Mouse (Mus musculus): ENCODE measurements around the gene Gclm.

Gene Gclm

DNA sequence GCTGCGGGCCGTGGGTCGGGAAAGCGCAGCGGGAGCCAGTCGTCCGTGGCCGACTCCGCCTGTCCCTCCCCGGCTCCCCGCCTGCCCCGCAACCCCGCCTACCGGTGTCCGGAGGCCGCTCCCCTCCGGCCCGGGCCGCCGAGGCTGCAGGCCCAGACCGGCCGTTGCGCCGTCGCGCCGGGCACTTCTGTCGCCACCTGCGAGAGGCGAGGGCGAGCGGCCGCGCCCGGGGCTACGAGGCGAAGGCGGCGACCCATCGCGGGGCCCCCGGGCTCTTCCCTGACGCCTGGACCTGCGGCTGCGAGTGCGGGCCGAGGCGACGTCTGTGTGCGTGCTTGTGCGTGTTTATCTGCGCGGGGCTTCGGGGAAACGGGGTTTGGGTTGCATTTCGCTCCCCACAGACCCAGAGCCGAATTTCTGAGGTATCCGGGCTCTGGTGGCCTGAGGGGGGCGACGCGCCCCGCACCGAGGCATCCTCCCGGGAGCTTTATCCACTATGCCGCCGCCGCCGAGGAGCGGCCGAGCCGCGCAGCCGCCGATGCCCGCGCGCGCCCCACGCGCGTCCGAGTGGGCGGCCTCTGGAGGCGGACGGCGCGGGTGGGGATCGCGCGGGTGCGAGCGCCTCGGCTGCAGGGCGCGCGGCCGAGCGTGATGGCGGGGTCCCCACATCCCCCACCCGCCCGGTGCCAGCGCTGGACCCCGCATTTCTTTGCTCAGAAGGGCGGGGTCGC lies 48.0 kb downstream of the Gclm start:
- peak in 1 of 2 experiments; percentile 84 for DNase-seq

DNA sequence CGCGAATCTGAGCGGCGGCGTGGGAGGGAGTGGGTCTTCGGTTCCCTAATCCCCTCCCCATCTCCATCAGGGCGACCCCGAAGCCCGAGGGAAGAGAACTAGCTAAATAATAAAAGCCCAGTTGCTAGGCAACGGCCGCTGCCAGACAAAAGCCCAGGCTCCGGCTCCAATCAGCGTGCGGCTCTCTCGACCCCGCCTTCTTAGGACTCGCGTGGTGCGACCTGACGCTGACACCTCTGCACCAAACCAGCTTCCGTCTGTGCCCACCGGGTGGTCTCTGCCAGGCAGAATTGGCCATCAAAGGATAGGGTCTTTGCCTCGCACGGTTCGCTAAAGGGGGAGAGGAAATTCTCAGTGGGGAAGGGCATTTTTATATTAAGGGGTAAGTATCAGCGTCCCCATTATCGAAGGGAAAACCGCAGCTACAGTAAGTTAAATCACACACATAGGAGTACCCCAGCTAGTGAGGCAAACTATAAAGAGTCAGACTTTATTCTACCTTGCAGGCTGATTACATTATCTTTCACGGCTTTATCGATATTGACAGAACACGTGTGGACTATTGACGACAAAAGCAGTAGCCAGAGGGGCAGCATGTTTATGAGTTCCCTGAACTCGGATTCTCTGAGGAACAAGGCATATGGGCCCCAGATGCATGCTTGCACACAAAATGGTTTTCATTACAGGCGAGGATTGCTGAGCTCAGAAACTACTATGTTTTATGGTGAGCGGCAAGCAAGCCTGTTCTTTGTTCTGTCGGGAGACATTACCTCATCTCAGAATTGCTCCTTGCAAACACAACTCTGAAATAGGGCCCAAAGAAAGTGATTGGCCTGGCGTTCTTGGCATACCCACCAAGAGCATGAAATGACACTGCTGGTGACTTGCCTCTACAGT lies 48.8 kb downstream of the Gclm start, which contains the start of gene Bcar3:
Gene Bcar3 (plus strand): TSS at position 183 of the 897 bp plus-strand sequence.
- peak; percentile 89 to 92 for DNase-seq

DNA sequence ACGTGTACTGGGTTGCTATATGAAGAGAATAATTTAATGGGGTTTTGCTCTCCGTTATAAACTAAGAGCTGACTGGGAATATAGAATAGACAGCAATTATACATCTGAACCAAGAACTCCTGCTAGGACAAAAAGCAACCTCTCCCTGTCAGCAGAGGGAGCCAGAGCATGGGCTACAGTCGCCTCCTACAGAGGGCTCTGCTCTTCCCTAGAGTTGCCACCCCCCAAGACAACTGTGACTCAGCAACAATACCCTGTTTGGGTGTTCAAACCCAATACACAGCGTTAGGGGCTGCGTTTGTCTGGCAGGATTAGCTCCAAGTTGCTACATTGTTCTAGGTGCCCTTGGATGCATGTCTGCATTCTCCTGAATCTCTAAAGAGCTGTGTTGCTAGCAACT lies 50.2 kb downstream of the Gclm start:
- peak; percentile 34 to 49 for DNase-seq

DNA sequence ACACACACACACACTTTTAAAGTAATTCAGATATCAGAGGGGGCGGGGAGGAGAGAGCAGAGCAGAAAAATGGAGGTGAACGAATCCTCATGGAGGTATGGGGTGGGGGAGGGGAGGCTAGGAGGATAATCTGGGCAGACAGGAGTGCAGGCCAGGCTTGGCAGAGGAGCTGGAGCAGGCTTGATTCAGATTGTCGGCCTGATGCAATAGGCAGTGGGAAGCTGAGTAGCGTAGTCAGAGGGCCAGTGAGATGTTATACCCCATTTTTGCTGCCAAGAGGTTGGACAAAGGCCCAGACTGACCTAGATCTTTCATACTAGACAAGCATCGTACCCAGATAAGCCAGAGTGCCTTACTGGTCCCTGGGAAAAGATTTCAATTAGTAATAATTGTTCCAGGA lies 51.6 kb downstream of the Gclm start:
- DNase-seq: no peak

DNA sequence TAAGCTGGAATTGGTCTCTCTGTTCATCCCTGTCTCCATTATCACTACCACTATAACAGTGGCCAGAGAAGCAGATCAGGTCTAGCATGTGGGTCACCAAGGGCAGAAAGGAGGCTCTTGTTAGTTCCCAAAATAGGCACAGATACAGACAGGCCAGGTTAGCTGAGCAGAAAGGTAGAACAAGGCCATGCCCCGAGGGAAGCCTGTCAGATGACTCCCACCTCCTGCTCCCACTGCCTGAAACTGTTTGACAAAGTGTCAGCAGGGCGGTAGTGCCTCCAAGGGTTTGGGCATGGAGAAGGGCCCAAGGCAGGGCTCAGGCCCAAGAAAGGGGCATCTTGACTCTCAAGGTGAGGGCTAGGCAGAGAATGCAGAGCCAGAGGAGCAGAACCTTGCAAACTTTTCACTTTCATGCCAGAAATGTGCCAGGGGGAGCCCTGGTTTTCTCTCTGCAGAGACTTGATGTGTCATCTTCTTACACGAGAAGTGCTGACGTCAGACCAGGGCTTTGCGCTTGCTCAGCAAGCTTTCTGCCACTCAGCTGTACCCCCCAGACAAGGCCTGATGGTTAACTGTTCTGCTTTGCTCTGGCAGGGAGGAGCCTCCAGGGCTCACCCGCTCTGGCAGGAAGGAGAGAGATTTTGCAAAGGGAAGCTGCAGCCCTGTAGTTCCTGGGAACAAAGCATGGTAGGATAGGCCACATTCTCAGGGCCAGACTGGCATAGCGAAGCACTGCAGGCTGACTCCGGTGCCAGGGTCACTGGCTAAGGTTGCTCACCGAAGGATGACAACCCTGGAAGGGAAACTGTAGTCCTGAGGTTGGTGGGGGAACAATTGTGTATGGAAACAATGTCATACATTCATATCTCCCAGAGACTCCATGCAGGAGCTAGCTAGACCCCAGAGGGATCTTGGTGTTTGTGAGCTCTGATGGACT lies 55.9 kb downstream of the Gclm start:
- DNase-seq: peak in 1 of 2 experiments; percentile 41

DNA sequence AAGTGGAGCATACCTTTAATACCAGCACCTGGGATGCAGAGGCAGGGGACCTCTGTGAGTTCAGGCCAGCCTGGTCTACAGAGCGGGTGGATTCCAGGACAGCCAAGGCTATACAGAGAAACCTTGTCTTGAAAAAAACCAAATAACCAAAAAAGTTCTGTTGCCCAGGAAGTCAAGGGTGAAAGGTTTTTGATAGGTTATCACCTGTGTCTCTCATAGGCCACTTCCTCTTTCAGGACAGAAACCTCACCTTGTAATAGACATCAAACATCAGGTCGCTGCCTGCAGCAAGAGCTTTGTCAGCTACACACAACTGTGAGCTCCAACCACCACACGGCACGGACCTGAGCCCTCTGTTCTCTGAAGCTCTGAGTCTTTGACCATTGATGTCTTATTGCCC lies 59.2 kb downstream of the Gclm start:
- no peak for DNase-seq

DNA sequence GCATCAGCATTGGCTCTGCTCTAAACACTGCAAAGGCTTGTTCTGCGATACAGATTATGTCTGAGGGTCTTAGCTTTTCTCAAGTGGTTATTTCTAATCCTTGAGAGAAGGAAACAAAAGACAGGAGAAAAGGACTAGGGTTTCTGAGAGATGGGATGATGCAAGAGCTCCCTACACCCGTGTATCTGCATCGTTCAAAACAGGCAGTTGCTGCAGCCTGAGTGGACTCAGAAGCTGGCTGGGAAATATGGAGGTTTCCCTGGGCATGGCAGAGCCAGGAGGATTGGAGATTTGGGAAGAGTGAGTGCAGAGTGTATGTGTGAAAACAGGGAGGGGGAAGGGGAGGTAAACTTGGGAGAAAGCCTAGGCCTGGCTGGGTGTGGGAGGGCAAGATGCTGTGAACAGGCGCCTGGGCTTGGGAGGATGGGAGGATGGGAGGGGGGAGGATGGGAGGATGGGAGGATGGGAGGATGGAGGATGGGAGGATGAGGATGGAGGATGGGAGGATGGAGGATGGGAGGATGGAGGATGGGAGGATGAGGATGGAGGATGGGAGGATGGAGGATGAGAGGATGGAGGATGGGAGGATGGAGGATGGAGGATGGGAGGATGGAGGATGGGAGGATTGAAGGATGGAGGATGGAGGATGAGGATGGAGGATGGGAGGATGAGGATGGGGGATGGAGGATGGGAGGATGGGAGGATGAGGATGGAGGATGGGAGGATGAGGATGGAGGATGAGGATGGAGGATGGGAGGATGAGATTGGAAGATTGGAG lies 62.7 kb downstream of the Gclm start:
- DNase-seq: no peak

DNA sequence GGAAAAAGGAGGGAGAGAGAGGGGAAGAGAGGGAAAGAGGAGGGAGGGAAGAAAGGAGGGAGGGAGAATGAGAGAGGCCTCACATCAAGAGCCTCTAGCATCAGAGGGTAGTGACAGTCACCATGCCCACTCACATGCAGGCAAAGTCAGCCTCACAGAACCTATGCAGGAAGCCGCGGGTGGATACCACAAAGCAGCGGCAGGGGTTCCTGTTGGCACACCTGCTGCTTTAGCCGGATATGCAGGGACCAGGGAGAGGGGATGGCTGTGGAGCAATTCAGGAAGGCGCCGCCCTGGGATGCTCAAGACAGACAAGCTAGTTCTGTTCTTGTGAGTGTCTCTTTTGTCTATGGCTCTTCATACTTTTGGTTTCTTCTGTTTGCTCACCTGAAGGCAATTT lies 63.6 kb downstream of the Gclm start:
- DNase-seq: no peak

DNA sequence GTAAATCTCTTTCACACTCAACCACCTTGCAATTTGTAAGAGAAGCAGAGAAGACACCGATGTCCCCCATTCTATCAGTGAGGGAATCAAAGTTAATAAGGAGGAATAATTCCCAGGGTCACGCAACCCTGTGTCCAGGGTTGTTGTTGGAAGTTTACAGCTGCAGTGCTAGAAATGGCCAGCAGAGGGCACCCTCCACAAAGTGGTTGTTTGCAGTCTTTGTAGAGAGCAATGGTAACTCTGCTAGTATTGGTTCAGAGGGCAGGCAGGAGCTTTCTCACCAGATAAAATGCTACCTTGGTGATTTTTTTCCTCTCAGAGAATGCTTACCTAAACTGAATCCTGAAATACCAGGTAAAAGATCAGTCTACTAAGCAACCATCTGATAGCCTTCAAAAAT lies 66.7 kb downstream of the Gclm start:
- peak; percentile 70 to 92 for DNase-seq

DNA sequence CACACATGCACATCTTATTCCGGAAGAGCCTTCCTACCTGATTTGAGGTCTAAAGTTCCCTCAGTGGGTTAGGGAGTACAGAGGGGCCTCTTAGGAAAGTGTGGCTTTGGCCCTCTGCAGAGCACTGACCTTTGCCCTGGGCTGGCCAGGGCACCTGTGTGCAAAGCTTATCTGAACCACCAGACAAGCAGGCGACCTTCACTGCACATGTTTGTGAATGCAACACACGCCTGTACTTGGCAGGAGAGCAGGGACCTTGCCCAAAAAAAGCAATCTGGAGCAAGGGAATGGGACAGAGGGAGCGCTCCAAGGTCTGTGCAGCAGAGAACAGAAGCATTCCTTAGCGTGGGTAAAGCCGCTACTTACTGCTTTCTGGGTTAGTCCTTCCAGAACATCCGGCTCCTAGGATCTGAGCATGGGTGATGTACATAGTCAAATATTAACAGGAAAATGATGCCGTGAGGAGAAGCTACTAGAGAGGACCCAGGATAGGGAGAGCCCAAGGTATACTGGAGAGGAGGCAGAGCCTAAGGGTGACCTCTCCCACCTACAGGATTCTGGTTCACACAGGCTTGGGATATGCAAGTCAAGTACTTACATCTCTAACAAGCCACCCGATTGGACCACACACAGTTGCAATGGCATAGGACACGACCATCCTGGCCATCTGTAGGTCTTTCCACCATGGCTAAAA lies 67.7 kb downstream of the Gclm start:
- no peak for DNase-seq

DNA sequence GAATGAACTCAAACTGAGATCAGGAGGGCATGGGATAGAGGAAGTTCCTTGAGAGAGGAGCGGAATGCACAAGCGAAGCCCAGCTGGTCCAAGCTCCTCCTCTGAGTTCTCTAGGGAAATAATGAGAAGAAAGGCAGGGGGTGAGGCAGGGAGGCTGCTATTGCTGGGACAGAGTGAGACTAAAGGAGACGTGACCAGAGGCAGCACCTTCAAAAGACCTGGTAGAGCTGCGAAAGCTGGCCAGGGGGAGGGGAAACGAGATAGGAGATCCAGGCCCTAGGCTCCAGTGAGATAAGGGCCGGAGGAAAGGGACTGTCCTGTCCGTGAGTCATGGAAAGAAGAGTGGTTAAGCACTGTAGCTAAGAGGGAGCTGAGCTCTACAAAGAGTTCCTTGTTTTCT lies 68.6 kb downstream of the Gclm start:
- no peak for DNase-seq

DNA sequence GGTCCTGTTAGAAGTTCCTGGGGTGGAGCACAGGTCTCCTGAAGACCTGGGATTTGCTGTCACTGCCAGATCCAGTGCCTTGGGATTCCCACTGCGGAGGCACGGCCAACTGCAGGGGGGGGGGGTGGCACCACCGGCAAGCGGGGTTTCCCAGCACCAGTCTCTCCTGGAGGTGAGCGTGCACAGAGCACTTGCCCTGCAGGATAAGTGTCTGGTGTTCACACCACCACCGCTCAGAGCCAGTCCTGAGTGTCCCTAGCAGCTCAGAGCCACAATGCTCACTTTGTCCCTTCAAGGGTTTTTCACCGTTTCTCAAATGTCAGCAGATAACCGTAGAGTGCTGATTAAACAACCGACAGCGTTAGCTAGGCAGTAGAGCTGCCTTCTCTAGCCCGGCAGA lies 71.3 kb downstream of the Gclm start:
- DNase-seq: no peak

DNA sequence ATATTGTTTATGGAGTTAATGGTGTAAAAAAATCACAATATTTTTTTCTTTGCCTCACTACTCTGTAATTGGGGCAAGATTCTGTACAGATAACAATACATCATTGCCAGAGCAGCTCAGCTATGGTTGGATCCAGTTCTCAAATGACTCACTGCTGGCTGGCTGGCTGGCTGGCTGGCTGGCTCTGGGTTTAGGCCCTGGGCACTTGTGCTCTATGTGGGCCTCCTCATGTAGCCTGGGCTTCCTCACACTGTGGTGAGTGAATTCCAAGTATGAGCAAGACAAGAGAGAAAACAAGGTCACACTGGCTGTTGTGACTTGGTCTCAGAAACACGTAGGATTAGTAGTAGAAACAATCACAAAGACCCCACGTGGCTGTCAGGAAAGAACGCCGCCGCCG lies 72.0 kb downstream of the Gclm start:
- DNase-seq: no peak

Measured in kidney, adult 8-10 months (tissue).